Mouse (Mus musculus) intestine, embryonic 16.5 days (tissue): ENCODE measurements at regions not wholly inside any gene's neighbourhood (a gene's known extent, or its start where the extent isn't known, plus 50 kb on each side); places are given as distances from the start of the nearest gene placed in this dataset.

Experiments
- ATAC-seq: fragments of 200-750 bp; cut with Nextera tagmentation; 2 replicates; pipeline ENCODE4 v1.8.0; 2017; ENCODE audit warnings: moderate TSS enrichment, moderate library complexity
- H3K27ac ChIP-seq: fragments of 300-500 bp; sonication (generic); 2 replicates; pipeline ENCODE4 v1.5.1; 2014; ENCODE audit warnings: mild to moderate bottlenecking, low read length
- H3K27me3 ChIP-seq: fragments of 300-500 bp; sonication (generic); replicated peaks from 2 replicates; pipeline ENCODE4 v1.6.1; 2014; ENCODE audit warnings: low read length, control low read depth, mixed read lengths; ENCODE audit not compliant: control insufficient read depth, insufficient read depth
- H3K36me3 ChIP-seq: fragments of 300-500 bp; sonication (generic); 2 replicates; pipeline ENCODE4 v1.6.1; 2014; ENCODE audit warnings: low read length, control low read depth; ENCODE audit not compliant: control insufficient read depth, insufficient read depth
- H3K4me1 ChIP-seq: fragments of 300-500 bp; sonication (generic); 2 replicates; pipeline ENCODE4 v1.6.1; 2014; ENCODE audit warnings: low read length, control low read depth, mixed read lengths; ENCODE audit not compliant: control insufficient read depth, insufficient read depth
- H3K4me2 ChIP-seq: fragments of 300-500 bp; sonication (generic); 2 replicates; pipeline ENCODE4 v1.6.1; 2014; ENCODE audit warnings: low read depth, low read length, control low read depth
- H3K4me3 ChIP-seq: fragments of 300-500 bp; sonication (generic); 2 replicates; pipeline ENCODE4 v1.5.1; 2014; ENCODE audit warnings: mild to moderate bottlenecking, low read length
- H3K9ac ChIP-seq: fragments of 300-500 bp; sonication (generic); 2 replicates; pipeline ENCODE4 v1.6.1; 2014; ENCODE audit warnings: low read depth, low read length
- H3K9me3 ChIP-seq: fragments of 300-500 bp; sonication (generic); 2 replicates; pipeline ENCODE4 v1.6.1; 2016; ENCODE audit warnings: low read length, control low read depth; ENCODE audit not compliant: control insufficient read depth
- WGBS: fragments of 180-500 bp; shearing (Covaris S2); extraction: QIAGEN DNeasy Blood & Tissue Kit; methylation state at CpG from one replicate; pipeline ENCODE4 v1.1.7; 2014; 5-methylcytosine and 5-hydroxymethylcytosine counted together

- no peak for ATAC-seq
- no peaks in the 10 kb centered on the region for H3K4me1 ChIP-seq
- no peak overlapping the region for H3K4me3 ChIP-seq
- WGBS, result 60% methylated on average over 12 of the region's 12 CpGs
- H3K27ac ChIP-seq, result no peak overlapping the region
- H3K9me3 ChIP-seq, result no peaks in the 10 kb centered on the region
- H3K4me2 ChIP-seq, result no peak overlapping the region
- no peaks in the 10 kb centered on the region for H3K36me3 ChIP-seq
- no peak overlapping the region for H3K9ac ChIP-seq
- H3K27me3 ChIP-seq, result no peaks in the 10 kb centered on the region
Measured at GRCm38 (mm10) chr12:17113465-17114177, 63.1 kb downstream of the Kcnf1 start.

DNA sequence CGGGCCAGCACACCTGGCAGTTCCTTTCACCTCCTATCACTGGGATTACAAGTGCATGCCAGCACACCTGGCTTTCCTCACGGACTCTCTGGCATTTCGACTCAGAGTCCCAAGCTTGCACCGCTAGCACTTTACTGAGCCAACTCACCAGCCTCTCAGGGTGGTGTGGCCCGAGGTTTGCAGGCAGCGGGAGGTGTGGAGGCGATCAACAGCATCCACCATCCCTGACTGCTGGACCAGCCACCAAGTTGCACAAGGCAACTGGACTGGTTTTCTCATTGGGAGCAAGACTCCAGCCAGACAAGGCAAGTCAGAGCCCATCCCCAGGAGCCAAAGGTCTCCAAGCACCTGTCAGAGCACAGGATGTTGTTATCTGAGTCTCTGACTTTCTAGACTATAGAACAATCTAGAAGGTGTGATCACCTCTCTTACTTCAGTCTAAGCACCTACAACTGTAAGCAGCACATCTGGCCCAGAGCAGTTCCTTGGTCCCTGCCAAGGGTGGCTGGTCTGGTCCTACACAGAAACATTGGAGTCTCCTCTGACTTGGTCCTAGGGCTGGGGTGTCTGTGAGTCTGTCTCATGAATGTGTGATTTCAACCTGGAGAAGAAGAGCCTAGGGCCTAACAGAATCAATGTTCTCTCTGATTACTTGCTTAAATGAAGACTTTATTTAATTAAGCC, 63.8 kb downstream of the Kcnf1 start:
- Histone ChIP-seq H3K4me1 (no peaks in the 10 kb centered on the region), H3K27me3 (no peaks in the 10 kb centered on the region), H3K27ac (no peak overlapping the region), H3K4me2 (no peak overlapping the region), H3K9ac (no peak overlapping the region), H3K36me3 (no peaks in the 10 kb centered on the region), H3K4me3 (no peak overlapping the region), H3K9me3 (no peaks in the 10 kb centered on the region)
- 81% methylated on average over 7 of the region's 7 CpGs for WGBS
- ATAC-seq, result no peak

- Histone ChIP-seq H3K27ac (no peak overlapping the region), H3K9me3 (no peaks in the 10 kb centered on the region), H3K9ac (no peak overlapping the region), H3K36me3 (no peaks in the 10 kb centered on the region), H3K4me1 (no peaks in the 10 kb centered on the region), H3K4me2 (no peak overlapping the region), H3K4me3 (no peak overlapping the region), H3K27me3 (no peaks in the 10 kb centered on the region)
- no peak for ATAC-seq
- WGBS, result 77% methylated on average over 1 of the region's 1 CpGs
Measured at GRCm38 (mm10) chr12:17106220-17106619, 70.5 kb downstream of the Kcnf1 start.

GRCm38 (mm10) chr12:17105057-17105712, 71.5 kb downstream of the Kcnf1 start:
- Histone ChIP-seq H3K27me3 (no peaks in the 10 kb centered on the region), H3K9ac (no peak overlapping the region), H3K4me1 (no peaks in the 10 kb centered on the region), H3K4me3 (no peak overlapping the region), H3K36me3 (no peaks in the 10 kb centered on the region), H3K4me2 (no peak overlapping the region), H3K27ac (no peak overlapping the region), H3K9me3 (no peaks in the 10 kb centered on the region)
- ATAC-seq, result no peak
- WGBS, result 72% methylated on average over 6 of the region's 6 CpGs

- H3K27ac ChIP-seq, result no peak overlapping the region
- H3K36me3 ChIP-seq, result no peaks in the 10 kb centered on the region
- no peak overlapping the region for H3K4me2 ChIP-seq
- H3K9me3 ChIP-seq, result no peaks in the 10 kb centered on the region
- H3K27me3 ChIP-seq, result no peaks in the 10 kb centered on the region
- H3K4me1 ChIP-seq, result no peaks in the 10 kb centered on the region
- WGBS, result 85% methylated on average over 3 of the region's 3 CpGs
- no peak overlapping the region for H3K4me3 ChIP-seq
- H3K9ac ChIP-seq, result no peak overlapping the region
- ATAC-seq, result no peak
Measured at GRCm38 (mm10) chr12:17101842-17102241, 74.8 kb downstream of the Kcnf1 start.

DNA sequence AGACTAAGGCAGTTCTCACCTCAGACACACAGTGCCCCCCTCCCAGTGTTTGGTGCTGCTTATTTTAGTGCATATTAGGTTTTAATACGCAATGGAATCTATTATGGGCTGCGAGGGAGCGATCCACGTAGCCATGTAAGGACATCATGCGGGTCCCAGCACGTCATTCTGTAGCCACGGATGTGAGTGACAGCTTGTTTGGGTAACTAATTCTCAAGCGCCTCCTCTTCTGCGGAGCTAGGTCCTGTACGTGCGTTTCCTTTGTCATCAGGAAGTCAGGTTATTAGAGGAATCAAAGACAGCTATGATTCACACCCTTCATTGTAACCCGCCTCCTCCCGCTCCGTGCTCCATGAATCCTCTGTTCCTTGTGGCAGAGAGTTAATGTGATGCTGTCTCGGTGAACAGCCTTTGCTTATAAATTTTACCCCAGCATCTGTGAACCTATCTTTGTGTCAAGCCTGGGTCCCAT, 78.9 kb downstream of the Kcnf1 start:
- H3K27ac ChIP-seq, result no peak overlapping the region
- no peak overlapping the region for H3K9ac ChIP-seq
- no peaks in the 10 kb centered on the region for H3K27me3 ChIP-seq
- 50% methylated on average over 15 of the region's 15 CpGs for WGBS
- H3K9me3 ChIP-seq, result no peaks in the 10 kb centered on the region
- ATAC-seq, result no peak
- H3K4me2 ChIP-seq, result no peak overlapping the region
- H3K4me1 ChIP-seq, result no peaks in the 10 kb centered on the region
- H3K4me3 ChIP-seq, result no peak overlapping the region
- H3K36me3 ChIP-seq, result no peaks in the 10 kb centered on the region

- Histone ChIP-seq H3K4me2 (no peak overlapping the region), H3K4me1 (no peaks in the 10 kb centered on the region; the same call in 1 of the 2 replicates), H3K27me3 (no peaks in the 10 kb centered on the region), H3K9me3 (no peaks in the 10 kb centered on the region), H3K36me3 (no peaks in the 10 kb centered on the region), H3K4me3 (no peak overlapping the region), H3K9ac (no peak overlapping the region), H3K27ac (no peak overlapping the region)
- no peak for ATAC-seq
- WGBS, result 87% methylated on average over 4 of the region's 4 CpGs
Measured at GRCm38 (mm10) chr12:17094758-17095157, 81.9 kb downstream of the Kcnf1 start.

- H3K36me3 ChIP-seq, result no peaks in the 10 kb centered on the region
- no peaks in the 10 kb centered on the region; the same call in 1 of the 2 replicates for H3K4me1 ChIP-seq
- WGBS, result 51% methylated on average over 3 of the region's 3 CpGs
- H3K27ac ChIP-seq, result no peak overlapping the region
- H3K9me3 ChIP-seq, result no peaks in the 10 kb centered on the region
- H3K9ac ChIP-seq, result no peak overlapping the region
- H3K27me3 ChIP-seq, result no peaks in the 10 kb centered on the region
- H3K4me2 ChIP-seq, result no peak overlapping the region
- ATAC-seq, result no peak
- H3K4me3 ChIP-seq, result no peak overlapping the region
Measured at GRCm38 (mm10) chr12:17093772-17094171, 82.2 kb upstream of the 2410004P03Rik start.

DNA sequence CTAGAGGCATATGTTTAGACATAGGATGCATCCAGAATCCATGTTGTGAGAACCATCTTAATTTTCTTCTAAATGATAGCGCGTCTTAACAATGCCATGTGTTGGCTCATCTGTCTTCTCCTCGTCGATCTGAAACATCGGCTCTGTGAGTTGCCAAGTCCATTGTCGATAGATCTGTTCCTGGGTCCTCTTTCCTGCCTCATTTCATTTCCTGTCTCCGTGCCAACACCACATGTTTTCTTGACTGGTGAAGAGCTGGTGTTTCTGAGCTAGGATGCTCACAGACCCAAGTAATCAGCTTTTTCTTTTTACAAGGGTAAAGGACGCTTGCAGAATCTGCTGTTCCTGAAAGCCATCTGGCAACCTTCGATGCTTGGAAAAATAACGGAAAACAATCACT, 79.5 kb upstream of the 2410004P03Rik start:
- Histone ChIP-seq H3K27ac (no peak overlapping the region), H3K4me1 (no peaks in the 10 kb centered on the region; the same call in 1 of the 2 replicates), H3K36me3 (no peaks in the 10 kb centered on the region), H3K4me3 (no peak overlapping the region), H3K9ac (no peak overlapping the region), H3K27me3 (no peaks in the 10 kb centered on the region), H3K4me2 (no peak overlapping the region), H3K9me3 (no peaks in the 10 kb centered on the region)
- ATAC-seq, result no peak
- WGBS, result 68% methylated on average over 10 of the region's 10 CpGs
